Mouse (Mus musculus): ENCODE measurements at regions not wholly inside any gene's neighbourhood (a gene's known extent, or its start where the extent isn't known, plus 50 kb on each side); places are given as distances from the start of the nearest gene placed in this dataset. TPM values are rescaled to one million over a fixed set of nuclear protein-coding genes. Genes with fewer than 3 reads are reported as not detected.

Small RNA genes in the stretch of these regions (microRNA-seq; reads per million reads assigned to microRNA genes)
- gene Gm25865: not detected
